Mouse (Mus musculus) embryo, embryonic 11.5 days (tissue): ENCODE measurements at regions not wholly inside any gene's neighbourhood (a gene's known extent, or its start where the extent isn't known, plus 50 kb on each side); places are given as distances from the start of the nearest gene placed in this dataset.

Experiments
- DNase-seq: peaks from one replicate; pipeline ENCODE4 v3.0.0-alpha.2; 2012; ENCODE audit warnings: low read depth, low spot score

DNA sequence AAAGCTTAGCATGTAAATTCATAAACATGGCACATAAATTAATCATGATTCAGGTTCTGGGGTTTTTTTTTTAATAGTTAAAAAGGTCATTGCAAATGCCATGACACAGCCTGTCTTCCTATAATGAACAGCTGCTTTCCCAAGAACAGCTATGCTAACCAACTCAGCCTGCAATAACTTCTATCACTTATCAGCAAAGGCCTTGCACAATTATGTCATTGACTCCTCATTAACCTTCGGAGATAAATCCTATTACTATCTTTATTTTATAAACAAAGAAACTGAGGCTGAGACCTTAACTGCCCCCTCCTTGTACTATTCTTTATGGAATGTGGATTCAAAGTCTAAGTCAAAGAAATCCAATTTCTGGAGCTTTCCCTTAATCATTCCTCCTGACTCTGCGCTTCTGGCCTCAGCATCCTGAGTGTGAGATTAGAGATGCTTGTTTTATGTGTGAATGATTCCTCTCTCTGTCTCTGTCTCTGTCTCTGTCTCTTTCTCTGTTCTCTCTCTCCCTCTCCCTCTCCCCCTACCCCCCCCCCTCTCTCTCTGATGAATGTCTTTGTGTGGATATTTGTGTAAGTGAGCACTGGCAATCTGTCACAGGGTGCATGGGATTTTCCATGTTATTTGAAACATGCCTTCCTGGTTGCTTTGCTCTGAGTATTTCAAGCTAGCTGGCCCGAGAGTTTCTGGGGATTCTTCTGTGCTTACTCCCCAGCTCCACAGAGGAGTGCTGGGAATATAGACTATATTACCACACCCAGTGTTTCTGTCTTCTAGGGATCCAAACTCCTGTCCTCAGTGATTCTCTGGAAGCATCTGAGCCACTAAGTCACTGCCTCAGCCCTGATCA lies 243.1 kb upstream of the Il12b start:
- no peak for DNase-seq

DNA sequence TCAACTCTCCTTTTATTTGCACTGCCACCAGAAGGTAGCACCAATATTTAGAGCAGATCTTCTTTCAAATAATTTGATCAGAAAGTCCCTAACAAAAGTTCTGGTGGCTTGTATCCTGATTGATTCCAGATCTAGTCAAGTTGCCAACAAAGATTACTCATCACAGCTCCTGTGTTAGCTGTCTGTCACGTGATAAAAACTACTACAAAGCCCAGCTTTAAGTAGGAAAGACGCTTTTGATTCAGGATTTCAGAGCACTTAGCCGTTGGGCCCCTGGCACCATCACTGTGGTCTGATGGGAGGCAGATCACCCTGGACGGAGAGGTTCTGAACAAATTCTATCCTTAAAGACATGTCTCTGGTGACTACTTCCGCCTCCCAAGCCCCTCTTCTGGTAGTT lies 241.6 kb upstream of the Il12b start:
- no peak for DNase-seq

DNA sequence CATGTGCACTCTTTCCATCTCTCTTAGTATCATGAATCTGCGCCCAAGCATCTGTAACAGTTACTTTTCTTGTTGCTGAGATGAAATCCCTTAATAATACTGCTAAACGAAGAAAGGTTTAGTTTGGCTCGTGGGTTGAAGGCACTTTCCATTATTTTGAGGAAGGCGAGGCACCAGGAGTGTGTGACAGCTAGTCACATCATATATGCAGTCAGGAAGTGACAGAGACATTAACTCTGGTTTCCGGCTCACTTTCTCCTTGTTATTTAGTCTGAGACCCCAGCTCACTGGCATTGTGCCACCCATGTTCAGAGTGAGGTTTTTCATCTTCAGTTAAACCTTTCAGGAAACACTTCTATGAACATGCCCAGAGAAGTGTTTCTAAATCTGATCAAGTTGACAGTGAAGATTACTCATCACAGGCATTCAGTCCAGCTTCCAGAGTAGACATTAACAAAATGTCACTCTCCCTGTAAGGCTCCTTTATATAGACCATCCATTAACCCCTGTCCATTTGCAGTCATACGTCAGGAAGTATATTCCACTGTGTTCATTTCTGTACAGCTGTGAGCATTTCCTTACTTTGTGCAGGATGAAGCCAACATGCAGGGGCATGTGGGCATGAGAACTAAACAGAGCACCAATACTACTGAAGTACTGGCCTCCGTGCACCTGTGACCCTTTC lies 238.0 kb upstream of the Il12b start:
- no peak for DNase-seq

DNA sequence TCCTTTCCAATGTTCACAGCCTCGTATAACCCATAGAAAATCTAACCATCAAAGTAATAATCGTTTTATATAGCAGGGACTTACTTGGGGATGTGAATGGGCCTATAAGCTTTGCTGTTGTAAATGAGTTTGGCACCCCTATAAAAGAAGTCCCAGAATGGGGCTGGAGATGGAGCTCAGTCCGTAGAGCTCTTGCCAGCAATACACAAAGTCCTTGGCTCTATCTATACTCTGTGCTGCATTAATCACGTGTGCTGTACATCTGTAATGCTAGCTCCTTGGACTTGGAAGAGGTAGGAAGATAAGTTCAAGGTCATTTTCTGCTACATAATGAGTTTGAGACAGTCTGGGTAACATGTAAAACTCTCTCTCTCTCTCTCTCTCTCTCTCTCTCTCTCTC lies 236.8 kb upstream of the Il12b start:
- DNase-seq: no peak

DNA sequence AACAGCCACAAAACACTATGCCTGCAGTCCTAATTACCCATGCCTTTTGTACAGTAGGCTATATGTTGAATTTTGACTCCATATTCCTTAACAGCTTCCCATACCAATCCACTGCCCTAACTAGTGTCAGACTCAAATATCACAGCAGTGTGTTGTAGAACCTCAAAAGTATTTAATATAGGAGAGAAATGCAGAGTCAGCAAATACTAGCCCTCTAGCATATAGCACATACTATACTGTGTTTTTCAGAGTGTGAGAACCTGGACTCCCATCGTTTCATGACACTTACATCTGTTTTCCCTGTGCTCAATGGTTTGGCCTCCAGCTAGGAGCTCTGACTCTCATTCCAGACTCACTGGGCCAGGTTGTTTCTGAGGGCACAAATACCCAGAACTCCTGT lies 236.1 kb upstream of the Il12b start:
- DNase-seq: no peak

DNA sequence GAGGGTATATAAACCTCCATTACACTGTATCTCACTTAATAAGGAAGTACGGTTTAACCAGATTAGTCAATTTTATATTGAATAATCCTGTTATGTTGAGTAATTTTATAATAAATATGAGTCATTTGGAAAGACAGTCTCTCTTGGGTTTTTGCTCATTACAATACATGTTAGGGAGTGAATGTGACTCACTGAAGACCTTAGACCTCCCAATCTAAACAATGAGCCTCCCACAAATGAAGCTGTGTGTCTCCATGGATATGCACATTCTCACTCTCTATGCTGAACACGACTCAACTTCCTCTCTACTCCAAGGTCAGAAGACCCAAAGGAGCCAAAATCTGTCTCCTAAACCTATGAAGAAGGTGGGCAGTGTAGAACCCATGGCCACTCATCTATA lies 235.7 kb upstream of the Il12b start:
- DNase-seq: no peak

DNA sequence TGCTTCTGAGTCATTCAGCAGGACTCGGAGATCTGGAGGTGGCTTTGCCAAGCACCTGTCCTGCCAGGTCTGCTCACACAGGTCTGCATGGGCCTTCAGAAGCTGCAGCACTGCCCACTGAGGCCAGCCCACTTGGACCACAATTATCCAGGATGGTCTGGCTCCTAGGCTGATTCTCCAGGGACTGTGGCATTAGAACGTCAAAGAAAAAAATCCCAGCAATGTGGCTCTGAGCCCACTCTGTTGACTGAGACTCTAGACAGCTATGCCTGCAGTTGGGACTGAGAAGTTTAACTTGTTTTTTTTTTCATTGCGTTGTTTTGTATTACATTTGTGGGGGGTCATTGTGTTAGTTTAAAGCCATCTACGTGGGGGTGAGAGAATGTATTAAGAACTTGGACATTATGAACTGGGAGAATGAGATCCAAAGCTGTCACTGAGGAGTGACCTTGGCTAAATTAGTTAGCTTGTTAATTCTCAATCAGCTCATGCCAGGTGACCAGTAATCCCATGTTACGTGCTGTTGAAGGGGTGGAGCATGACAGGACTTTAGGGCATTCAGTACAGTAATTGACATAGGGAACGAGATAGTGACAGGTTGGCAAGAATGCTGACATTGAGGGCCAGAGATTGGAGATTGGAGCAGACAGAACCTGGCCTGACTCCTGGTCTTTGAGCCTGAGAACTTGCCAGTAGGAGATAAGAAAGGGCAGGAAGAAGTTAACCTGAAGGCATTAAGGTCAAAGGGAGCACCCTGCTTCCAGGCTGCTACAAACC lies 232.0 kb upstream of the Il12b start:
- DNase-seq: no peak

DNA sequence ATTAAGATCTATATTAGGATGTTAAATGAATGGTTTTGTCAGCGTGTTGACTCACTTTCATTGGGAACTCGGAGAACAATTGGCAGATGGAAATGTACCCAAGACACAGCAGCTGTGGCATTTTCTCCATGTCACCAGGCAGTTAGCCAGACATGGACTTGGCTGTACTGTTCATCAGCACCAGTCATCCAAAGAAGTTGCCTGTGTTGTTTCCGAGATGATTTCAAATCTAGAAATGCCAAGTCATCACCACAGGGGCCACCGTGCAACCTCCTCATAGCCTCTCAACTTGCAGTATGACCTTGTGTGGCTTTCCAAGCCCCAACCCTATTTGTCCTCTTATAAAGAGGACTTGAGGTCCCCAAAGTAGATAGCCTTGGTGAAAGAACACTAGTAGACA lies 227.4 kb upstream of the Il12b start:
- no peak for DNase-seq

DNA sequence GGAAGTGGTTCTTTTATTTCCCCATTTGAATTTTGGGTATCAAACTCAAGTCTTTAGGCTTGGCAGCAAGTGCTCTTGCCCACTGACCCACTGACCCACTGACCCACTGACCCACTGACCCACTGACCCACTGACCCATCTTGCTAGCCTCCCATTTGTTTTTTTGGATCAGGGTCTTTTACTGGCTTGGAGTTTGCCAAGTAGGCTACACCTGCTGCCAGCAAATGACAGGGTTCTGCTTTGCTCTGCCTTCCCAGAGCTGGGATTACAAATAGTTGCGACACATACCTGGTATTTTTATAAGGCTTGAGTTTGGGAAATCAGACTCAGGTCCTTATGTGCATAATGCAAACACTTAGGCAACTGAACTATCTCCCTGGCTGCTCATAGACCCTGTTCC lies 226.7 kb upstream of the Il12b start:
- no peak for DNase-seq

DNA sequence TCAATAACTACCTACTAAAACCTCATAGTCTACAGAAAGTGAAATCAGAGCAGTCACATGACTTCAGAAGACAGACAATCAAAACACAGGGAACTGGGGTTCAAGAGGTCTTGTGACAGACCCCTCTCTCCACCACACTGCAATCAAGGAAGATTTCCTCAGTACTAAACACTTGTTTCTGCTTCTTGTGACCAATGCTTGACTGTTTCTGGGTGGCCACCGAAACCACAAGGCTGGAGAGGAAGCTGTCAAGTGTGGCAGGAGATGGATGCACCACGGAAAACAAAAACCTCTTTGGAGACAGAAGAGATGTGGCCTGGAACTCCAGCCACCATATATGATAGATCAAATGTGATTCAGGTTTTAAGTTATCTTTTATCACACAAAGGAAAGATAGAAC lies 225.3 kb upstream of the Il12b start:
- no peak for DNase-seq

DNA sequence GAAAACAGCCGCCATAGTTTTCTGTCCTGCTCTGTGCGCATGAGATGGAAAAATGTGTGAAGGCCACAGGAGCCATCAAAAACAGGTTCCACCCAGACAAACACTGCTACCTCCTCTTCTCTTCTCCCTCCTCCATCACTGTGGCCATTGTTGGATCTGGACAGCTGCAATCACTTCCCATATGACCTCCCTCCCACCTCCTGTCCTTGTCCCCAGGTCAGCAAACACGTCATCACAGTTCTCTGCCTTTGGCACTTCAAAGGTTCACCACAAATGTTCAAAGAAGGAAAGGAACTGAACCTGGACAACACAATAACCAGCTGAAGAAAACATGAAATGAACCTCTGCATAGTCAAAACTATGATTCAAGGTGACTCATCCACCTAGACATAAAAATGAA lies 220.2 kb upstream of the Il12b start:
- DNase-seq: no peak

DNA sequence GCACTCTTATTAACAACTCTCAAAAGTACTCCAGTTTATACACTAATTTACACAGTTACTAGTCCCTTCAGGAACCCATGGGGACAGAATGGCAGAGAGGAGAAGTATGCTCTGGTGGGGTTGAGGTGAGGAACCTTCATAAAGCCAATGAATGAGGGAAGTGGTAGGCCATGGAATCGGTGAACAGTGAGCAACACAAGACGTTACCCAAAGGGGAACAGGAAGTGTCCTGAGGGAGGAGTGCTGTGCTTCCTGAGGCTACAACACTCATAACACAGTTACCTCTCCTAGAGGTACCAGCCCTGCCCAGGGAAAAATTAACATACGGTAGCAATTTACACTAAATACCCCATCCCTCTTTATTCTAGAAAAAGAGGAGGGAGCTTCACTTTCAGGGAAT lies 216.0 kb upstream of the Il12b start:
- DNase-seq: no peak

DNA sequence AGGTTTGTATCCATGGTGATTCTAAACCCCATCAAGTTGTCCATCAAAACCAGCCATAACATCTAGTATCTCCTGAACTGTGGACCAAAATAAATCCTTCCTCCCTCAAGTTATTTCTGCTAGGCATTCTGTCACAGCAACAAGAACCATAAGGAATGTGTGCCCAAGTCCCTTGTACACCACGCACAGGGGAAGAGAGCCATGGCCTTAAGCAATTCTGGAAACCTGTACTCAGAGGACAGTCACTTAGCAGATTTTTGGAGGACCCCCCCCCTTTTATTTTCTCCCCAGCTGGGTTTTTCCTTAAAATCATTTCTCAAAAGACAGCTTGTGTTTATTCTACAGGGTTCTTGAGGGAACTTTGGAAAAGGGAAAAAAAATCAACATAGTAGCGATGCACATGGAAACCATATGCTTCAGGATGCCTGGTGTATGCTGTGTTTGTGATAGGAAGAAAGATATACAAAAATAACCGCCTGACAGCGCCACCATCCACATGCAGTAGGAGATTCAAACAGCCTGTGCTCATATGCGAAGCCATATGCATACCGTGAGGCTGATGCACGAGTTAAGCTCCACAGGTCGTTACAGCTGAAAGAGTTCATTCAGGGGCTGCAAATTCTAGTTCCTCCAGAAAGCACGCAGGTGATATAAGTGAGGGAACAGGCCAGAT lies 214.5 kb upstream of the Il12b start:
- no peak for DNase-seq

DNA sequence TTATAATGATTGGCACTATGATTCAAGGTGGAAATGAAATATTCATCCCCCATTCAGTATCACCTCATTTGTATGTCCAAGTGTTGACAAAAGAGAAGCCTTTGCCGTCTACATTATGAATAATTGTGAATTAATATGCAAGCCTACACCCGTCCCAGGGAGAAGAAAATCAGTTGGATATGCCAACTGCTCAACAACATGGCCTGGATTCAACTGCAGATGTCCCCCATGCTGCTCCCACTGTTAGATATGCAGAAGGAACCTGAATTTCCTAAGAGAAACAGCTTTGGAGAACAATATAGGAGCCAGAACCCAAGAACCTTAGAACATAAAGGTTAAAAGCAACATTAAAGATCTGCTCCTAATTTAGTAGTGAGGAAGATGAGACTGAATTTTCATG lies 211.7 kb upstream of the Il12b start:
- DNase-seq: no peak

DNA sequence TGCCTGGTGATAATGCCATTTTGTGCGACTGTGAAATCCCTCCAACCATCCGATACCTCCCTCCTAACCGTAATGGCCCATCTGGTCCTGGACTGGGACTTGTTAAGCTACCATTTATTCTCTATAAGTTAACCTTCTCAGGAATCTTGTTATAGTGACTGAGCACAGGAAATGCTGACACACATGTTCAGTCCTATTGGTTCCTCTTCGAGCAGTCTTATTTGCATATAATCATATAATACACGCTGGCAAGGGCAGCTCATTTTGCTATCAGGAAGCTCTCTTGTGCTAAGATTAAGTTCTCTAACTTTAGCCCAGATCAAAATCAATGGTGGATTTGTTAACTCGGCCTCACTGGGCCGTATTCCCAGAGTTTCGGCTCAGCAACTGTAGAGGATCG lies 206.1 kb upstream of the Il12b start:
- DNase-seq: no peak

DNA sequence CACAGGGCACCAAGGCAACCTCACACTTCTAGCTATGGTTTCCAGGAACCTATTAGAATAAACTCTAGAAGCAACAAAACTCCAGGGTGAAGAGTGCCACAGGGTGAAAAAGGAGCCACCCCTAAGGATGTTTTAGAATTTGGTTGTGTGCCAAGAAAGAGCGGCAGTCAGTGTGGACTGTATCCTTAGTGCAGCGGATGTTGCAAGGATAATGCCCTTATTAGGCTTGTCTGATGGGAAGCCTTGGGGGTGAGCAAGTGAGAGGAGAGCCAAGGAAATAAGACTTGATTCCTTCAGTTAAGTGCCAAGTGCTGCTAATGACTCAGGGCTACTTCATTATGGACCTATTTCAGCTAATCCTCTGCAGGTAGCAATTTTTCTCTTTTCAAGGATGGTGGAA lies 197.1 kb upstream of the Il12b start:
- DNase-seq: no peak

DNA sequence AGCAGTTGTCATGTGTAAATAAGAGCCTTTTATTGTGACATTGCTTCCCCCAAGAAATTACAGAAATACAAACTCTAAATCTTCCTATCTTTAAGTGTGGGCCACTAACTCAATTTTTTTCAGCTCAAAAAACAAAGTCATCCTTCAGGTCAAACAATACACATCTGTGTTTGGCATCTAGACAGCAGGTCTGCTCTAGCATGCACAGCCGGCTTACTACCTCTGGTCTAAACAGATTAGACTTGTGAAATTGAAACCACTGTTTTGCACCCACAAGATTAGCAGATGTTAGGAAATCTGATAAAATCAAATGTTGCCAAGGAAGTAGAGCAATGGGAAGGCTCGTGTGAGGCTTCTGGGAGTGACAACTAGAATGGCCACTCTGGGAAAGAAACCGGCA lies 195.5 kb upstream of the Il12b start:
- DNase-seq: no peak

DNA sequence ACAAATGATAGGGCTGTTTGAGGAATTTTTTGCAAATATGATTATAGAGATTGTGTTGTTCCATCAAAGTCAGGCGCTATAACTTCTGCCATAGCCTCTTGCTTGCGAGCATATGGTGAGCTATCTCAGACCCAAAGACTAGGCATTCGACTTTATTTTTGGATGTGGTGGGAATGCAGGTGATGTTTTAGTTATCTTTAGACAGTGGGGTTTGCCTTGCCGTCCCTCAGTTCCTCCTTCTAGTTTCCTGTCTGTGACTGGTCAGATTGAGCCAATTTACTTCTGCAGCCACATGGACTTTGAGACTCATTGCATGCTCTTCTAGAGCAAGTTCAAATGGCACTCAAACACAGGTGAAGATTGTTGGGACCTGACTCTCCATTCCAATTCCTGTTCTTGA lies 193.0 kb upstream of the Il12b start:
- no peak for DNase-seq

DNA sequence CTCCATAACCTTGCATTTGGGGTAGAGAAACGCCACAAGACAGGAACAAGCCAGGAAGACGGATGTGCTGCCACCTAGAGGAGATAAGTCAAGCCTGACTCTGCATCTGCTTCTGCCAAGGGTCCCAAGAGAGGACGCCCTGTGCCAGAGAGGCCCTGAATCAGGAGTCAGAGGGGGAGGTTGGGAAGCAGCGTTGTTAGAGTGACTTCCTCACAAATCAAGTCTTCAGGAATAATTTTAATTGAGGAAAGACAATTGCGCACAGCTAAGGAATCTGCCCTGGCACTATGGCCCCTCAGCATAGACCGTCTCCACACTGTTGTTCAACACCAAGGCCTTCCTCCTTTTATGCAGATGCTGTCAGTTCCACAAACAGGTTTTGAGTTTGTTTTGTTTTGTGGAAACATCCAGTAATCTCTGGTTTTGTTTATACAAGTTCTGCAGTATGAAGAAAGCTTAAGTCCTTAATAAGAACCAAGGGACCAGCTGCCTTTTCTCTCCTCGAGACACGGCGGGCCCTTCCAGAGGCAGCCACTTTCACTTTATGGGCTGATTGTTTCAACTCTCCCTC lies 187.9 kb upstream of the Il12b start:
- peak; percentile 30 for DNase-seq

DNA sequence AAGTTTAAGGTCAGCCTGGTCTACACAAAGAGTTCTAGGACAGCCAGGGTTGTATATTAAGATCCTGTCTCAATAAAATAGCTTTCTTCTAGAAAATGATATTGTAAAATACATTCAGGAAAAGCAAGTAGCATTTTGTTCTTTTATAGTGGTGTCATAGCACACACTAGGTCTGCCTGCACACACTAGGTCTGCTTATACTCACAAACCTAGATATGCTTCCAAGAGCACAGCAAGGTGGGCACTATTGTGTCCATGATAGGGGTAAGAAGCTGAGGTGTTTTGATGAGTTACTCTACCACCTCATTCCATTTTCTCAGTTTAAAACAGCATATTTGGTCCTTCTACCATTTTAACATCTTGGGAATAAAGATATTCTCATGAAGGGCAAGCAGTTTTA lies 185.8 kb upstream of the Il12b start:
- no peak for DNase-seq

DNA sequence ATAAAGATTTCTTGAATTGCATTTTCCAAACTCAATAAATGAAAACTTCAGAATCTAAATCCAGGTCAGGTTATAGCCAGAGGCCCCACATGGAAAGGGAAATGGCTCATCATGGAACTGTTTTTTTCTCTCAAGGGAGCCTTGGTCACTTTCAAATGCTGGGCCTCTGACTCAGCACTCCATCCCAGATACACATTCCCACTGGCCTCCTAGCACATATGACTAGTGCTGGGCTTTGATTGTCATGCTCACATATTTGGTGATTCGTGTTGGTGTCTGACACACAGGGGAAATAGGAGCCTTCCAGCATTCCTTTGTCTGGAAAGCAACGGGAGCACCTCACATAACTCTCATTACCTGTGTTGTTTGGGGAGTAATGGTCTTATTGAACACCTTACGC lies 183.5 kb upstream of the Il12b start:
- no peak for DNase-seq

DNA sequence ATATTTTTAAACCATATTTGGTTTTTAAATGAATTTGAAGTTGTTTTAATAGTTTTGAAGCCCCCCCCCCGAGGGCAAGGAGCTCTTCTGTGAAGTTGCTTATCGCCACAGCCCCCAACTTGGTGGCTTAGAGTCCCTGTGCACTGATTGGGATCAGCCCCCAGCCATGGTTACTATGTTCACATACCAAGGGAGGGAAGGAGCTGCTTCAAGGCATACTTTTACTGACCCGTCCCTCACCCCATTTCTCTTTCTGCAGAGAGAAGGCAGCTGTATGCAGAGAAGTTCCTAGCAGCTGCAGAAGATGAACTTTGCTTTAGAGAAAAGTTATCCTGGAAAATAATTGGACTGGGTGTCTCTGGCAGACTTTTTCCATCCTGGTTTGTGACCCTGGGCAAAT lies 179.9 kb upstream of the Il12b start:
- no peak for DNase-seq
